Mouse (Mus musculus): ENCODE results near the gene B3gnt2.

The B3gnt2 gene

DNA sequence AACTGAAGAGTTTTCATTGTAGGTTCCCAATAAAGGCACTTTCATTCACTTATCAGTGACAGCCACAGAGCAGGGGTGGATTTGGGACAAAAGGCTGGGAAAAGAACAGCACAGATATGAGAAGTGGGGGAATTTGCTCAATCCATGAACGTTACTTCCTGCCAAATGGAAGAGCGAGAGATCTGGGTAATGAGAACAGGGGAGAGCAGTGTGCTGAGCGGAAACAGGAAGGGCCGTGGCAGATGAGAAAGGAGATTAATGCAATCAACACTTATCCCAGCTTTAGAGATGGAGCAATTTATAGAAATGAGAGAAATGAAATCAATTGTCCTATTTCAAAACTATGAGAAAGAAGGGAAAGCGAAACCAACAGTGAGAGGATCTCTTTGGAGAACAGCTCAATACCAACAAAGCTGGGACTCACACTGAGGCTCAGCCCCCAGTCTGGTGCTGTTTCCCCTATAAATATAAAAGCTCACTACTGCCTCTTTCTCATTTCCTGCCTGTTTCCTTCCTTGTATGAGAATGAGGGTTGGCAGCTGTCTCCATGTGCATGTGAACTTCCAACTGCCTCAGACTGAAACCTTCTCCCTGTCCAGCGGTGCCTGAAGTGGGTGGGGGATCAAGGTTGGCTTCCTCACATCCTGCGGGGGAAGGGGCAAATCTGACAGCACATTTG, 11.0 kb upstream of the B3gnt2 start:
- DNase-seq (ENCODE audit: low read depth, low spot score): no peak

- no peak for DNase-seq (ENCODE audit: low read depth, low spot score)
Measured at GRCm38 (mm10) chr11:22868582-22868981, 7.8 kb upstream of the B3gnt2 start.

DNA sequence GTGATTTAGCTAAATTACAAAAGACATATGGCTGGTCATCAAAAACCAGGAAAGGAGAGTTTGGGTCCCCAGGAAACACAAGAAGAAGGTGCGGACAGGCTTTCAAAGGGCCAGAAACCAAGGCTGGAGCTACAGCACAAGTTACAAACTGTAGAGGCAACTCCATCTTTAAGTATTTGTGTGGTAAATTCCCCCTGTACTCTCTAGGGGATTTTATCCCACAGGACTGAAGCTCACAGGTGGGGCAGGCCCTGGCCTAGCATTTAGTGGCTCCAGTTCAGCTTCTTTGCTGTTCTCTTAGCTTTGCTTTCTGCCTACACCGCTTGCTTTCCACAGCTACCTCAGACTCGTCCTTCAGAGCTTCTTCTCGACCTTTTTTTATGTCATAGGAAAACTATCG, 6.9 kb upstream of the B3gnt2 start:
- DNase-seq (ENCODE audit: low read depth, low spot score): no peak

DNA sequence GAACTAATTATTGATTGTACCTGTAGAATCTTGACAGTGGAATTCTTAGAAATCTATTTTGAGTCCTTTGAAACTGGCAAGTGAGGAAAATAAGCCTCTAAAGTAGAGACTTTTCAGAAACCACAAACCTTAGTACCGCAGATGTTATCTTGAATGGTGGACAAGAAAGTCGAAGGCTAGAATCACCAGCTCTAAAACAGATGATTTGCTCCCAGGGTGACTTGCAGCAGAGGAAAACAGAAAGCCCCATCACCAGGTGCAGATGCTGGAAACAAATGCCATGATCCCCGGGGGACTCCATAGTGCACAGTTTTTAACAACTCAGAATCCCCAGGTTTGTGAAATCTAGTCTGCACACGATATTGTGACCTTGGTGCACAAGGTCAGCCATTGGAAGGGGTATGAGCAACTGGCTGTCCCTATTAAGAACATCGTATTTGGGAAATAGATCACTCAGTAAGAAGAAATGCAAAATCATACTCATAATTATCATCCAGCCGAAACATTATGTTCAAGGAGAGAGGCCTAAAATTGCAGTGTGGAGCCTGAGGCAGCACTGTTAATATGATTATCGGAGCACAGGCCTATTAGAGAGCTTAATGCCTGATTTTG, 5.0 kb upstream of the B3gnt2 start:
- DNase-seq (ENCODE audit: low read depth, low spot score): no peak

- no peak for DNase-seq (ENCODE audit: low read depth, low spot score)
Measured at GRCm38 (mm10) chr11:22864305-22865060, 3.7 kb upstream of the B3gnt2 start.

DNA sequence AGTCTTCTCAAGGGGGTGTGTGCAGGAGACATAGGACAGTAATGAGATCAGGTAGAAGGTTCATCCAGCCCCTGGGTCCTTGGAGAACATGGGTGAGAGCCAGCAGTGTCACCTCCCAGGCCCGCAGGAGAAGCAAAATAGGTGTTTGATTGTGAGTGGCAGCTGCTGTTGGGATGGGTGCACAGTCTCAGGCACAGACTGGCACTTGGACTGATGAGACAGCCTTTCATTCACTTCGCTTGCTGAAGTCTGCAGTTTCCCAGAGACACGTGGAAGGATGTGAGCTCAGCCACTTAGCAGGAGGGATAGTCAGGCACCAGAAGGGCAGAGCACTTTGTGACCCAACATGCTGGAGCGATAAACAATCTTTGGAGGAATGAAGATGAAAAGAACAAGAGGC, 2.8 kb upstream of the B3gnt2 start:
- no peak for DNase-seq (ENCODE audit: low read depth, low spot score)

DNA sequence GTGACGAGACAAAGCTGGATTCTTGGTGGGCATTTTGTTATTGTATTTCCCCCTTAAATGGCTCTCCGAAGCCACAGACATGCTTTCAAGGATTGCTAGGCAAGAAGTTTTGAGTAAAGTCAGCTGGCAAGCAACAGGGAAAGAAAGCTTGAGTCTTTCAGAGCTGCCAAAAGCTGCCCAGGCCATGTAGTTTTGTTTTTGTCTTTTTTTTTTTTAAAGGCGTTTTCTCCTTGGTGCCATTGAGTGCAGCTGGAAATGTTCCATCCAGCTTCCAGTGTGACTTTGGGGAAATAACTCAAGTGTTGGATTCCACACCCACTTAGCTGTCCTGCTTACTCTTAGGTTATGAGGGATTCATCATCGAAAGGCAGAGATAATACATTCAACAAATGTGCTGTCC, 554 bp upstream of the B3gnt2 start:
- no peak for DNase-seq (ENCODE audit: low read depth, low spot score)

- peak; percentile 78 for DNase-seq (ENCODE audit: low read depth, low spot score)
Measured at GRCm38 (mm10) chr11:22859633-22860334, 977 bp downstream of the B3gnt2 start.

DNA sequence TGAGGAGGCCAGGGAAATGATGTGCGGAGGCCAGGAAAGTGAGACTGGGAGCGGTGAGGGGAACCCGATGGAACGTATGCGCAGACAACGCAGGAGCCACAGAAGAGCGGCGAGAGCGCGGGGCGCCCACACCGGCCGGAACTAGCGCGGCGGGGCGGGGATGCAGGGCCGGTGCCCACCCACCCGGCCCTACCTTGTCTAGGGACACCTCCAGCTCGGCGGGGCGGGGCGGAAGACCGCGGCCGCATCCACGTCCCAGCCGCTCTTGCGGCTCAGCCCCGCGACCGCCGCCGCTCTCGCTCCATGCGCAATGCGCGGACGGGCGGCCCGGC, 1.5 kb downstream of the B3gnt2 start:
- no peak for DNase-seq (ENCODE audit: low read depth, low spot score)

DNA sequence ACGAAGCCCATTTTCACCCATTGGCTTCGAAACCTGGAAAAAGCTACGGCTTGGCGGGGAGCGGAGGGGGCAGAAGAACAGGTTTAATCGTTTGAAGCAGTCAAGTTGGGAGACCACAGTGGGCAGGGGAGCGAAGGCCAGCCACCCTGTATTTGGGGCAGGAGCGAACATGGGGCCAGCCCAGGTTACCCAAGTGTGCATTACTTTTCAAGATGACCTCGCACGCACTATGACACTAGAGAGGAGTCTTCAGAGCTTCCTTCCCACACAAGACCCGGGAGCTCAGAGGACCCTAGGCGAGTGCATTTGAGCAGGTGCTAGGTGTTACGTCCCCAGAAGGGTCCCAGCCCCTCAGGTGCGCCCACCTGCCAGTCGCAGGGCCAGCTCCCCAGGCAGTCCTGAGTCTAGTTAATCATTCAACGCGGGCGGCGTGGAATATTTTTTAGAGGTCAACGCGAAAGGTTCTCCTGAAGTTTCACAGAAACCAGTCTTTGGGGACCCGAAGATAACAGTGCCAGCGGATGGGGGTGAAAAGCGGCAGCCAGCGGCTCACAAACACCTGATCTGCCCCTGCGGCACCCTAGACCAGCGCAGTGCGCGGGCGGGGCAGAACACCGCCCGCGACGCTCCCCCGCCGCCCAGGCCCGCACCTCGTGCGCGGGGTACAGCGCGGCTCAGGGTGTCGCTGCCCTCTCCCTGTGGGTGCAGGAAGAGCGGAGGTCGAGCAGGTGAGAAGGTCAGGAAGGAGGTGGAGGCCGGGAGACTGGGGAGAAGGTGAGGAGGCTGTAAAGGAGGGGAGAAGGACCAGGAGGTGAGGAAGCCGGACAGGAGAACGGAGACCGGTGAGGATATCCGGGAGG, 2.1 kb downstream of the B3gnt2 start:
- no peak for DNase-seq (ENCODE audit: low read depth, low spot score)

- no peak for DNase-seq (ENCODE audit: low read depth, low spot score)
Measured at GRCm38 (mm10) chr11:22857705-22858440, 2.9 kb downstream of the B3gnt2 start.

DNA sequence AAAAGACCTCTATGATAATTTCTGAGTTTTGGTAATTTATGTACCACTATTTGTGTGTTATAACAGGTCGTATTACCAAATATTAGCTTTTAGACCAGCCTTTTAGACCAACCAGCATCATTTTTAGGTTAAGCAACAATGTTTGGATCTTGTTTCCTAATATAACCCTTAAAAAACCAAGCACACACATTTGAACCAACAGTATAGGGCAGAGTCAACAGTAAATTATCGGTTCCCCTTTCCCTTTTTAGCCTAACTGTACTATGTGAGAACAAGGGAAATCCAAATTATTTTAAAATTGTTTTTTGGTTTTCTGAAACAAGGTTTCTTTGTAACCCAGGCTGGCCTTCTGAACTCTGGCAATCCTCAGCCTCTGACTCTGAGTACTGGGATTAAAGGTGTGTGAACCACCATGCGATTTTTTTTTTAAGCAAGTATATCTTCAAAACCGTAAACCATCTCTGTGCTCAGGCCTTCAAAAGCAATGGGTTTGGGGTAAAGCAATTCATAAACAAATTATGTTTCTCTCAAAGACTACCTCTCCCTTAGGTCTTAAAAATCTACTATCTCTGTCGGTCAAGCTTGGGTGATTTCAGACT, 3.6 kb downstream of the B3gnt2 start:
- no peak for DNase-seq (ENCODE audit: low read depth, low spot score)

- DNase-seq (ENCODE audit: low read depth, low spot score): no peak
Measured at GRCm38 (mm10) chr11:22856371-22856965, 4.3 kb downstream of the B3gnt2 start.

DNA sequence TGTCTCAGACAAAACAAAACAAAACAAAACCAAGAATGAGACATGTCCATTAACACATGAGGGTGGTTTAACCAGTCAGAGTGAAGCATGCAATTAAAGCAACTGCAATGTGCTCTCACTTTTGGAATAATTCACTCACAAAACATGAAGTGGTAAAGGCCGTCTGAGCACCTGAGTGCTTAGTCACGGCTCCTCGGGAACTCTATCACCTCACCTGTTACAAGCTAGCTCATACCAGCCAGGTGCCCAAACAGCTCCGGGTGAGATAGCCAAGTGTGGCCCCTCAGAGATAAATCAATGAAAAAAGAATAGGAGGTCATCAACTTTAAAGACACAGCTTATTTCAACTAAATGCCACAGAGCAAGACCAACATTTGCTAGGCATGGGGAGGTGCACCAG, 6.2 kb downstream of the B3gnt2 start:
- no peak for DNase-seq (ENCODE audit: low read depth, low spot score)

- no peak for DNase-seq (ENCODE audit: low read depth, low spot score)
Measured at GRCm38 (mm10) chr11:22853477-22854157, 7.1 kb downstream of the B3gnt2 start.

GRCm38 (mm10) chr11:22852510-22852909, 8.3 kb downstream of the B3gnt2 start:
- DNase-seq (ENCODE audit: low read depth, low spot score): no peak

DNA sequence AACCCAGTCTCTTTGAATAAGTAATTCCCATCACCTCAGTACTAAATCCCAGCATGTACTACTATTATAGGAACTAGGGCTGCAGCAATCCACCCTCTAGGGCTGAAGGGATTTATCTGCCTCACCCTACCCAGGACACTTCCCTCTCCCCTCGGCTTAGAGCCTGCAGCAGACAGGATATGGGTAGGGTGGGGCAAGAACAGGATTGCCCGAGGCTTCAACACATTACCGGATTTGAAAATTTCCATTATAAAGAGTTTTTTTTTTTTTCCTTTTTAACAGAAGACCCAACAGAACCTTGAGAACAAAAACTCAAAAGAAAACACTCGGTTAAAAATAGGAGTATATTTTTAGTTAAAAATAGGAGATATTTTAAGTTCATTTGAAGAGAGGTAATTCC, 9.3 kb downstream of the B3gnt2 start:
- DNase-seq (ENCODE audit: low read depth, low spot score): no peak

DNA sequence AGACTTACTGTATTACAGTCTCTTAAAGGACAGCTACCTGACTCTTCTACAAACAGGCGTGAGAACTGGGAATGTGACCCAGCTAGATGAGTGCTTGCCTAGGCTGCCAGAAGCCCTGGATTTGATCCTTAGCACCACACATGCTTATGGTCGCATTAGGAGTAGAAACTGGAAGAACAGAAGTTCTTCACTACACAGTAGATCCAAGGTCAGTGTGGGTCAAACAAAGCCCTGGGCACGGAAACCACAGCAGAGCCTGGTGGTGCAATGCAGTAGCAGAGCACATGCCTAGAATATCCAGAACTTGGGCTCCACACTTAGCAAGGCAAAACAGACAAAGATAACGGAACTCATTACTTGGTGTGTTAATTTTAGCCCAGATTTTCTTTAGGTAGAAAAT, 10.7 kb downstream of the B3gnt2 start:
- DNase-seq (ENCODE audit: low read depth, low spot score): no peak

DNA sequence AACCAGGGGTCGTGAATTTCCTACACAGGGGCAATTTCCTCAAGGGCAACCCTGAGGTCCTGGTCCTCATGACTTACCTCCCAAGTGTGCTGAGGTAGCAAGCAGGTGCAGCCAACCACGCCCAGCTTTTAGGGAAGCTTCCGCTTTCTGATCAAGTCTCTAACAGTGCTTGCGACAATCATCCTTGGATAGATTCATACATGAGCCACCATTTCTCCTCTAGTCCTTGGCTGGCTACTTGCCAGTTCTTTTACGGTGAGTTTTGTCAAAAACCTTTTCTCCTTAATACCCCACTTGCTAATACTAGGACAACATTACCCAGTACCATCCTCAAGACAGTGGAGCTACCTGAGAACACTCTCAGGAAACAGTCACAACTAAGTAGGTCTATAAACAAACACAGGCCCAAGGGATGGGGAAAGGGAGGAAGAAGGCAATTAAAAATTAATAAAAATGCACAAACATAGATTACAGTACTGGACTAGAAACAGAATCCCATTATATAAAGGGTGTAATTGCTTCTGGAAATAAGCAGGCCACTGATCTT, 12.0 kb downstream of the B3gnt2 start:
- DNase-seq (ENCODE audit: low read depth, low spot score): no peak
